Mouse (Mus musculus) limb, embryonic 14.5 days (tissue): ENCODE measurements around the gene Tha1. TPM values are rescaled to one million over a fixed set of nuclear protein-coding genes. Genes with fewer than 3 reads are reported as not detected.

Experiments used
- ATAC-seq: fragments of 200-750 bp; cut with Nextera tagmentation; 2 replicates; pipeline ENCODE4 v1.8.0; 2017; ENCODE audit warnings: low read depth, moderate number of reproducible peaks, moderate TSS enrichment; ENCODE audit not compliant: low FRiP score
- DNase-seq: peaks from one replicate; pipeline ENCODE4 v3.0.0-alpha.2; 2015; ENCODE audit warnings: low spot score
- H3K27ac ChIP-seq: fragments of 300-500 bp; sonication (generic); replicated peaks from 2 replicates; pipeline ENCODE4 v1.5.1; 2014; ENCODE audit warnings: low read depth, mild to moderate bottlenecking, low read length, moderate library complexity, mixed read lengths
- H3K27me3 ChIP-seq: fragments of 300-500 bp; sonication (generic); 2 replicates; pipeline ENCODE4 v1.6.1; 2014; ENCODE audit warnings: low read length, mixed read lengths; ENCODE audit not compliant: control insufficient read depth, insufficient read depth
- H3K36me3 ChIP-seq: fragments of 300-500 bp; sonication (generic); 2 replicates; pipeline ENCODE4 v1.6.1; 2014; ENCODE audit warnings: mild to moderate bottlenecking, low read length, moderate library complexity, mixed read lengths; ENCODE audit not compliant: control insufficient read depth, insufficient read depth
- H3K4me1 ChIP-seq: fragments of 300-500 bp; sonication (generic); 2 replicates; pipeline ENCODE4 v1.6.1; 2014; ENCODE audit warnings: antibody characterized with exemption, low read length, mixed read lengths; ENCODE audit not compliant: control insufficient read depth, insufficient read depth
- H3K4me2 ChIP-seq: fragments of 300-500 bp; sonication (generic); replicated peaks from 2 replicates; pipeline ENCODE4 v1.6.1; 2014; ENCODE audit warnings: low read depth, mild to moderate bottlenecking, low read length, moderate library complexity; ENCODE audit not compliant: severe bottlenecking
- H3K4me3 ChIP-seq: fragments of 300-500 bp; sonication (generic); replicated peaks from 2 replicates; pipeline ENCODE4 v1.5.1; 2014; ENCODE audit warnings: low read length
- H3K9ac ChIP-seq: fragments of 300-500 bp; sonication (generic); 2 replicates; pipeline ENCODE4 v1.6.1; 2014; ENCODE audit warnings: mild to moderate bottlenecking, low read depth, low read length, moderate library complexity; ENCODE audit not compliant: severe bottlenecking
- H3K9me3 ChIP-seq: fragments of 300-500 bp; sonication (generic); 2 replicates; pipeline ENCODE4 v1.6.1; 2016; ENCODE audit warnings: low read length; ENCODE audit not compliant: control insufficient read depth
- POLR2A ChIP-seq: fragments of 200-500 bp; IDR thresholded peaks from 2 replicates; pipeline ENCODE4 v1.8.0; 2012; ENCODE audit warnings: inconsistent platforms, mild to moderate bottlenecking, moderate library complexity, borderline replicate concordance; ENCODE audit not compliant: insufficient read depth, insufficient read length; ENCODE audit errors: extremely low read depth
- WGBS: fragments of 180-500 bp; shearing (Covaris S2); extraction: QIAGEN DNeasy Blood & Tissue Kit; methylation state at CpG from one replicate; pipeline ENCODE4 v1.1.7; 2014; 5-methylcytosine and 5-hydroxymethylcytosine counted together
- polyA plus RNA-seq, 2 experiments: library from polyadenylated mRNA; depleted of rRNA in 1 of 2; stranded (reverse) in 1 of 2; unstranded in 1 of 2; fragments of >200 nt; fragmentation: Nextera tagmentation in 1 of 2; extraction: Ambion mirVana in 1 of 2; gene quantifications; 2 replicates each; pipeline versions ENCODE4 v1.2.1 to v1.2.3; 2012 to 2014

The Tha1 gene
- polyA plus RNA-seq (2012; rRNA removed) (6.5 and 6.9 TPM in 2 replicates), polyA plus RNA-seq (2014; fragmentation: Nextera tagmentation; extraction: Ambion mirVana) (3.4 and 4.1 TPM in 2 replicates)

- peak within 1 kb of the TSS; percentile 62 for H3K4me3 ChIP-seq
- H3K36me3 ChIP-seq, result no peaks in the 10 kb centered on the region
- peaks cover 4% of the 10 kb centered on the region for H3K4me1 ChIP-seq
- 0 out of 2 replicates have a peak, but pooled peaks have one; percentile 39 for TF ChIP-seq POLR2A
- no peaks in the 10 kb centered on the region for H3K27me3 ChIP-seq
- ATAC-seq, result peak; percentile 75
- peak within 1 kb of the TSS; percentile 94 for H3K4me2 ChIP-seq
- no peak within 1 kb of the TSS for H3K27ac ChIP-seq
- H3K9ac ChIP-seq, result peak within 1 kb of the TSS; percentile 66
- no peaks in the 10 kb centered on the region for H3K9me3 ChIP-seq
- 1% methylated on average over 50 of the region's 51 CpGs for WGBS
- peak; percentile 83 for DNase-seq
These were observed at the start of gene Tha1 for GRCm38 (mm10) chr11:117872861-117873608. Gene Tha1, minus strand, starts transcription at chr11:117873481.

- Histone ChIP-seq H3K27ac (no peak overlapping the region), H3K9ac (no peak overlapping the region), H3K4me3 (no peak overlapping the region), H3K4me1 (no peaks in the 10 kb centered on the region; the same call in 1 of the 2 replicates), H3K27me3 (no peaks in the 10 kb centered on the region), H3K36me3 (no peaks in the 10 kb centered on the region), H3K4me2 (no peak overlapping the region), H3K9me3 (0 out of 2 replicates have a peak, but pooled peaks cover 6% of the 10 kb centered on the region)
- no peak for DNase-seq
- WGBS, result 16% methylated on average over 5 of the region's 5 CpGs
- no peak for ATAC-seq
- TF ChIP-seq POLR2A, result no peak
These were observed 45.9 kb upstream of the Tha1 start for GRCm38 (mm10) chr11:117919211-117919610.

GRCm38 (mm10) chr11:117918541-117918940, 45.3 kb upstream of the Tha1 start:
- Histone ChIP-seq H3K27me3 (no peaks in the 10 kb centered on the region), H3K27ac (no peak overlapping the region), H3K4me2 (no peak overlapping the region), H3K9ac (no peak overlapping the region), H3K36me3 (no peaks in the 10 kb centered on the region), H3K4me3 (no peak overlapping the region), H3K9me3 (0 out of 2 replicates have a peak, but pooled peaks cover 6% of the 10 kb centered on the region), H3K4me1 (no peaks in the 10 kb centered on the region; the same call in 1 of the 2 replicates)
- no peak for ATAC-seq
- no peak for DNase-seq
- WGBS, result 80% methylated on average over 11 of the region's 11 CpGs
- TF ChIP-seq POLR2A, result no peak

GRCm38 (mm10) chr11:117915837-117916236, 42.6 kb upstream of the Tha1 start:
- no peaks in the 10 kb centered on the region for H3K27me3 ChIP-seq
- H3K9me3 ChIP-seq, result 0 out of 2 replicates have a peak, but pooled peaks cover 6% of the 10 kb centered on the region
- ATAC-seq, result no peak
- no peak overlapping the region for H3K4me2 ChIP-seq
- no peak for TF ChIP-seq POLR2A
- 94% methylated on average over 7 of the region's 7 CpGs for WGBS
- peaks cover 2% of the 10 kb centered on the region; the same call in 1 of the 2 replicates for H3K4me1 ChIP-seq
- no peak for DNase-seq
- no peak overlapping the region for H3K9ac ChIP-seq
- H3K27ac ChIP-seq, result no peak overlapping the region
- no peak overlapping the region for H3K4me3 ChIP-seq
- no peaks in the 10 kb centered on the region for H3K36me3 ChIP-seq

- H3K4me3 ChIP-seq, result no peak overlapping the region
- no peak overlapping the region for H3K4me2 ChIP-seq
- H3K36me3 ChIP-seq, result no peaks in the 10 kb centered on the region
- DNase-seq, result no peak
- 0 out of 2 replicates have a peak, but pooled peaks cover 6% of the 10 kb centered on the region for H3K9me3 ChIP-seq
- no peak for ATAC-seq
- no peaks in the 10 kb centered on the region for H3K27me3 ChIP-seq
- TF ChIP-seq POLR2A, result no peak
- peaks cover 2% of the 10 kb centered on the region; the same call in 1 of the 2 replicates for H3K4me1 ChIP-seq
- no peak overlapping the region for H3K9ac ChIP-seq
- no peak overlapping the region for H3K27ac ChIP-seq
- 58% methylated on average over 1 of the region's 1 CpGs for WGBS
These were observed 42.1 kb upstream of the Tha1 start for GRCm38 (mm10) chr11:117915341-117915740.
